Mouse (Mus musculus) intestine, embryonic 14.5 days (tissue): ENCODE measurements around the gene Frmd4b. TPM values are rescaled to one million over a fixed set of nuclear protein-coding genes. Genes with fewer than 3 reads are reported as not detected.

ENCODE experiments used
- ATAC-seq: fragments of 200-750 bp; cut with Nextera tagmentation; replicated peaks from 2 replicates; pipeline ENCODE4 v1.8.0; 2017; ENCODE audit warnings: low read depth, moderate number of reproducible peaks, moderate TSS enrichment, moderate library complexity; ENCODE audit not compliant: low FRiP score, low TSS enrichment
- DNase-seq: peaks from one replicate; pipeline ENCODE4 v3.0.0-alpha.2; 2018; ENCODE audit warnings: low spot score
- H3K27ac ChIP-seq: fragments of 300-500 bp; sonication (generic); 2 replicates; pipeline ENCODE4 v1.5.1; 2014; ENCODE audit warnings: low read depth, mild to moderate bottlenecking, control low read depth
- H3K27me3 ChIP-seq: fragments of 300-500 bp; sonication (generic); replicated peaks from 2 replicates; pipeline ENCODE4 v1.6.1; 2014; ENCODE audit warnings: low read length, control low read depth; ENCODE audit not compliant: control insufficient read depth, insufficient read depth
- H3K36me3 ChIP-seq: fragments of 300-500 bp; sonication (generic); 2 replicates; pipeline ENCODE4 v1.6.1; 2014; ENCODE audit warnings: low read length, control low read depth; ENCODE audit not compliant: control insufficient read depth, insufficient read depth
- H3K4me1 ChIP-seq: fragments of 300-500 bp; sonication (generic); replicated peaks from 2 replicates; pipeline ENCODE4 v1.6.1; 2014; ENCODE audit warnings: low read length, control low read depth, mixed read lengths; ENCODE audit not compliant: control insufficient read depth, insufficient read depth
- H3K4me2 ChIP-seq: fragments of 300-500 bp; sonication (generic); 2 replicates; pipeline ENCODE4 v1.6.1; 2014; ENCODE audit warnings: low read length
- H3K4me3 ChIP-seq: fragments of 300-500 bp; sonication (generic); 2 replicates; pipeline ENCODE4 v1.5.1; 2014; ENCODE audit warnings: low read depth, low read length, control low read depth, mixed read lengths
- H3K9ac ChIP-seq: fragments of 300-500 bp; sonication (generic); 2 replicates; pipeline ENCODE4 v1.6.1; 2014; ENCODE audit warnings: mild to moderate bottlenecking, low read length
- H3K9me3 ChIP-seq: fragments of 300-500 bp; sonication (generic); 2 replicates; pipeline ENCODE4 v1.6.1; 2016; ENCODE audit warnings: low read length, control low read depth; ENCODE audit not compliant: control insufficient read depth
- WGBS: fragments of 180-500 bp; shearing (Covaris S2); extraction: QIAGEN DNeasy Blood & Tissue Kit; methylation state at CpG from one replicate; pipeline ENCODE4 v1.1.7; 2014; 5-methylcytosine and 5-hydroxymethylcytosine counted together
- polyA plus RNA-seq: library from polyadenylated mRNA; unstranded; fragments of >200 nt; fragmentation: Nextera tagmentation; extraction: Ambion mirVana; gene quantifications from 2 replicates; pipeline ENCODE4 v1.2.1, GENCODE M21; 2014

The Frmd4b gene
- polyA plus RNA-seq, 1 experiment from 2014 or later, result 17.1 TPM

- H3K27me3 ChIP-seq, result no peaks in the 10 kb centered on the region
- H3K9me3 ChIP-seq, result no peaks in the 10 kb centered on the region
- no peak overlapping the region for H3K4me3 ChIP-seq
- no peak for DNase-seq
- H3K4me1 ChIP-seq, result no peaks in the 10 kb centered on the region
- H3K36me3 ChIP-seq, result no peaks in the 10 kb centered on the region
- ATAC-seq, result no peak
- no peak overlapping the region for H3K9ac ChIP-seq
- WGBS, result 88% methylated on average over 7 of the region's 7 CpGs
- H3K27ac ChIP-seq, result no peak overlapping the region
- H3K4me2 ChIP-seq, result no peak overlapping the region
Observed at GRCm38 (mm10) chr6:97589031-97589430, 28.3 kb downstream of the Frmd4b start.

DNA sequence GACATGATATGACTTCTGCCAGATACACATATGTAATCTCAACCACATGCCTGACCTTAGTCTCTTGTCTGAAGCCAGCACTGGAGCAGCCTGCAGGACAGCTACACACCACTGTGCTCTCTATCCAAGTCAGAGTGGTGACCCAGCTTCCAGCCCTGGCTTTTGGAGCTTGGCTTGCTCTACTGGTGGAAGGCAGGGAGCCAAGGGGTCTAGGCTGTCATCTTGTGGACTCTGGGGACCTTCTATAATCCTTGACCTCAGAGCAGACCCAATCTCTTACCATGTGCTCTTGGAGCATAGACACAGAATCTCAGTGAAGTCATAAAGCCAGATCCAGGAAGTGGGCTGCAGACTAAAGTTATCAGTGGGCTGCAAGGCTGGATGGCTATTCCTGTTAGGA, 30.7 kb downstream of the Frmd4b start:
- Histone ChIP-seq H3K27ac (no peak overlapping the region), H3K36me3 (no peaks in the 10 kb centered on the region), H3K4me1 (no peaks in the 10 kb centered on the region), H3K4me3 (no peak overlapping the region), H3K9me3 (no peaks in the 10 kb centered on the region), H3K9ac (no peak overlapping the region), H3K27me3 (no peaks in the 10 kb centered on the region), H3K4me2 (no peak overlapping the region)
- ATAC-seq, result no peak
- no peak for DNase-seq

DNA sequence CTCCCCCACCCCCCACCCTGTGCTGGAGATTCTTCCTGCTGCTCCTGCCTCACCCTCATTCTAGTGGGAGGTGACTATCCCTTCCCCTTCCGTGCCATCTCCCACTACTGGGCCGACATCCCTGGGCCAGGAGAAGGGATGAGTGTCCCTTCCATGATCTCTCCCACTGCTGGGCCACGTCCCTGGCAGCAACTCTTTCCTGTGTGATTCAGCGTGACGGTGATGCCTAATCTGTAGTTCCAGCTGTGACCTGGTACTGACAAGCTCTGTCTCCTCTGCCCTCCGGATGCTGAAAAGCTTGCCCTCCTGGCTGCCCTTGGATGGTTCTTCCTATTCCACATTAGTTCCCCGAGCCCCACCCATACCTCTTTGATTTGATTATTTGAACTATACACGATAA, 31.3 kb downstream of the Frmd4b start:
- Histone ChIP-seq H3K9me3 (no peaks in the 10 kb centered on the region), H3K9ac (no peak overlapping the region), H3K27ac (no peak overlapping the region), H3K4me2 (no peak overlapping the region), H3K4me3 (no peak overlapping the region), H3K36me3 (no peaks in the 10 kb centered on the region), H3K27me3 (no peaks in the 10 kb centered on the region), H3K4me1 (no peaks in the 10 kb centered on the region)
- DNase-seq (no peak), ATAC-seq (no peak)
- WGBS, result 73% methylated on average over 8 of the region's 8 CpGs

- no peaks in the 10 kb centered on the region for H3K4me1 ChIP-seq
- DNase-seq (no peak), ATAC-seq (no peak)
- H3K9ac ChIP-seq, result no peak overlapping the region
- no peaks in the 10 kb centered on the region for H3K9me3 ChIP-seq
- WGBS, result 32% methylated on average over 8 of the region's 8 CpGs
- no peaks in the 10 kb centered on the region for H3K36me3 ChIP-seq
- H3K4me3 ChIP-seq, result no peak overlapping the region
- H3K27ac ChIP-seq, result no peak overlapping the region
- H3K4me2 ChIP-seq, result no peak overlapping the region
- H3K27me3 ChIP-seq, result no peaks in the 10 kb centered on the region
Observed at GRCm38 (mm10) chr6:97582748-97583147, 34.6 kb downstream of the Frmd4b start.

- Histone ChIP-seq H3K9ac (no peak overlapping the region), H3K4me1 (no peaks in the 10 kb centered on the region), H3K4me2 (no peak overlapping the region), H3K9me3 (no peaks in the 10 kb centered on the region), H3K27ac (no peak overlapping the region), H3K36me3 (no peaks in the 10 kb centered on the region), H3K4me3 (no peak overlapping the region), H3K27me3 (no peaks in the 10 kb centered on the region)
- WGBS, result 82% methylated on average over 7 of the region's 7 CpGs
- no peak for DNase-seq
- no peak for ATAC-seq
Observed at GRCm38 (mm10) chr6:97581941-97582340, 35.4 kb downstream of the Frmd4b start.

- no peak overlapping the region for H3K9ac ChIP-seq
- H3K9me3 ChIP-seq, result no peaks in the 10 kb centered on the region
- no peak overlapping the region for H3K27ac ChIP-seq
- no peaks in the 10 kb centered on the region for H3K27me3 ChIP-seq
- no peaks in the 10 kb centered on the region for H3K36me3 ChIP-seq
- DNase-seq (no peak), ATAC-seq (no peak)
- H3K4me2 ChIP-seq, result no peak overlapping the region
- WGBS, result 81% methylated on average over 2 of the region's 2 CpGs
- H3K4me1 ChIP-seq, result no peaks in the 10 kb centered on the region
- no peak overlapping the region for H3K4me3 ChIP-seq
Observed at GRCm38 (mm10) chr6:97580479-97581030, 36.8 kb downstream of the Frmd4b start.

DNA sequence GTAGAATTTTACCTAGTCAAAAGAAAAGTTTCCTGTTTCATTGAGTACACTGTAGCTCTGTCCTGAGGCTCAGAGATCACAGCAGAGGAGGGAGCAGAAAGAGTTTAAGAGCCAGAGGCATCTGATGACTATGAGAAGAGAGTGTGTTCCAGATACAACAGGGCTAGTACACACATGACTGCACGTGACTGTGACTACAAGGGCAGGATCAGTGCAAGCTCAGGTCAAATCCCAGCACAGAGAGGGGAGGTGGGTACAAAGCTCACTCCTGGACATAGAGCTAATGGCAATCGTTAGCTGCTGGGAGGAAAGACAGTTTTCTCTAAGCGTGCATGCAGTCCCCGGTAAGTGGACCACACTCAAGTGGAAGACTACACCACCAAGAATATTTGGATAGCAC, 37.6 kb downstream of the Frmd4b start:
- WGBS, result 79% methylated on average over 4 of the region's 4 CpGs
- Histone ChIP-seq H3K4me1 (no peaks in the 10 kb centered on the region), H3K27ac (no peak overlapping the region), H3K9me3 (no peaks in the 10 kb centered on the region), H3K4me2 (no peak overlapping the region), H3K4me3 (no peak overlapping the region), H3K27me3 (no peaks in the 10 kb centered on the region), H3K36me3 (no peaks in the 10 kb centered on the region), H3K9ac (no peak overlapping the region)
- ATAC-seq (no peak), DNase-seq (no peak)

GRCm38 (mm10) chr6:97578210-97578609, 39.1 kb downstream of the Frmd4b start:
- Histone ChIP-seq H3K9ac (no peak overlapping the region), H3K27me3 (no peaks in the 10 kb centered on the region), H3K27ac (no peak overlapping the region), H3K4me3 (no peak overlapping the region), H3K9me3 (no peaks in the 10 kb centered on the region), H3K4me1 (no peaks in the 10 kb centered on the region), H3K36me3 (no peaks in the 10 kb centered on the region), H3K4me2 (no peak overlapping the region)
- no peak for ATAC-seq
- WGBS, result 86% methylated on average over 7 of the region's 7 CpGs
- DNase-seq, result no peak

GRCm38 (mm10) chr6:97577349-97577748, 40.0 kb downstream of the Frmd4b start:
- DNase-seq, result no peak
- Histone ChIP-seq H3K4me3 (no peak overlapping the region), H3K9me3 (no peaks in the 10 kb centered on the region), H3K9ac (no peak overlapping the region), H3K36me3 (no peaks in the 10 kb centered on the region), H3K27me3 (no peaks in the 10 kb centered on the region), H3K4me1 (no peaks in the 10 kb centered on the region), H3K27ac (no peak overlapping the region), H3K4me2 (no peak overlapping the region)
- 77% methylated on average over 4 of the region's 4 CpGs for WGBS
- no peak for ATAC-seq
